In the genomic region with DNA sequence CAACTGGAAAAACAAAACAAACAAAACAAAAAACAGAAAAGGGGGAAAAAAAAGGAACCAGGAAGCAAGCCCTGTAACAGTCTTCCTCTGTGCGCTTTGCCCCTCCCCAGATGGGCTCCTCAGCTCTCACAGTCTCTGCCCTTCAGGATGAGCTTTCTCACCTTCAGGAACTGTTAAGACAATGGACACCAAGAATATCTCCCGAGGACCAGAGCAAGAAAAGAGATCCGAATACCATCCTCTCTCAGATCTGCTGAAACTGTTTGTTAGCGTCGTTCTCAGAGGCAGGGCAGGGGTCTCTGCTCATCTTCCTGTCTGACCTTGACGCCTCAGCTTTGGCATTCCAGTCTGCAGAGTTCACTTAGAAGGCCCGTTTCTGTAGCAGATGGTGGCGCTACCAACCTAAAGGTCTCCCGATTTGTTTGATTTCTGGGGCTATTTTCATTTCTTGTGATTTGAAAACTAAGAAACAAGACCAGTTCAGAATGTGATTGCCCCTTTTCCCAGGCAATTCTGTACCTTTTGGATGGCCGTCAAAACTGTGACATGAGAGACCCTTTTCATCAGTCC, we compare ENCODE assay signal across 8 mouse cellular contexts. TPM values are rescaled to one million over a fixed set of nuclear protein-coding genes. Genes with fewer than 3 reads are reported as not detected.
DNase-seq lines count a peak whose midpoint lies in the region; ATAC-seq and TF ChIP-seq lines count a peak whose summit lies in the region.

No protein-coding gene starts in this region.

- H3K4me2 ChIP-seq in forebrain, embryonic 15.5 days (replicated peaks), result peak overlapping the region; percentile 66
- H3K4me2 ChIP-seq in liver, postnatal 0 days (ENCODE audit: low read depth, low read length), result peak overlapping the region; percentile 84

- H3K36me3 ChIP-seq in forebrain, embryonic 15.5 days, result peaks cover 20% of the 10 kb centered on the region
- peaks cover 22% of the 10 kb centered on the region for H3K36me3 ChIP-seq in liver, postnatal 0 days (replicated peaks; ENCODE audit: insufficient read depth, low read length)

- no peak for TF ChIP-seq POLR2A in cerebellum, adult 2 months (IDR thresholded peaks at IDR 0.05; ENCODE audit: borderline replicate concordance, insufficient read depth, low read length)

- no peak for TF ChIP-seq CTCF in cerebellum, adult 2 months (IDR thresholded peaks at IDR 0.05; ENCODE audit: borderline replicate concordance, insufficient read depth, low read depth, low read length)
- no peak for TF ChIP-seq CTCF in liver, postnatal 0 days (IDR thresholded peaks at IDR 0.05; ENCODE audit: low read depth)

- no peaks in the 10 kb centered on the region for H3K9me3 ChIP-seq in forebrain, embryonic 15.5 days
- no peaks in the 10 kb centered on the region for H3K9me3 ChIP-seq in liver, postnatal 0 days (ENCODE audit: low read length)

- no peaks in the 10 kb centered on the region for H3K27me3 ChIP-seq in cerebellum, adult 2 months (ENCODE audit: control insufficient read depth, insufficient read depth, low read length)
- H3K27me3 ChIP-seq in forebrain, embryonic 15.5 days, result no peaks in the 10 kb centered on the region
- H3K27me3 ChIP-seq in liver, postnatal 0 days (ENCODE audit: insufficient read depth, low read length), result no peaks in the 10 kb centered on the region

- 68% methylated on average over 10 of the region's 10 CpGs for WGBS in cerebellum, adult 2 months
- 70% methylated on average over 10 of the region's 10 CpGs for WGBS in forebrain, embryonic 15.5 days
- WGBS in liver, postnatal 0 days (ENCODE audit: insufficient replicate concordance), result 41% methylated on average over 10 of the region's 10 CpGs

- no peak for ATAC-seq in forebrain, embryonic 15.5 days (replicated peaks)
- ATAC-seq in liver, postnatal 0 days, result no peak

- no peak overlapping the region for H3K4me3 ChIP-seq in cerebellum, adult 2 months (replicated peaks; ENCODE audit: insufficient read depth, low read depth, low read length)
- peak overlapping the region; percentile 55 for H3K4me3 ChIP-seq in forebrain, embryonic 15.5 days
- H3K4me3 ChIP-seq in liver, postnatal 0 days (ENCODE audit: low read depth, low read length), result peak overlapping the region; percentile 84

- peaks cover 10% of the 10 kb centered on the region for H3K4me1 ChIP-seq in cerebellum, adult 2 months (ENCODE audit: control insufficient read depth, insufficient read depth, low read length)
- H3K4me1 ChIP-seq in forebrain, embryonic 15.5 days, result peaks cover 36% of the 10 kb centered on the region
- H3K4me1 ChIP-seq in liver, postnatal 0 days (ENCODE audit: insufficient read depth), result peaks cover 32% of the 10 kb centered on the region

- no peak for TF ChIP-seq EP300 in liver, postnatal 0 days (IDR thresholded peaks at IDR 0.05; ENCODE audit: low read depth)

- peak overlapping the region; percentile 86; the same call in 1 of the 2 replicates for H3K9ac ChIP-seq in forebrain, embryonic 15.5 days (replicated peaks)
- H3K9ac ChIP-seq in liver, postnatal 0 days (replicated peaks), result peak overlapping the region; percentile 82

- DNase-seq in cerebellum, adult 2 months, result peak in 1 of 2 experiments; percentile 22
- DNase-seq in cerebellum, postnatal 14 days, result no peak
- DNase-seq in 416B (ENCODE audit: low read depth), result peak; percentile 68
- DNase-seq in liver, postnatal 0 days, result no peak
- no peak for DNase-seq in layer of hippocampus, postnatal 25 days (ENCODE audit: extremely low spot score in 1 of 2, low spot score in 1 of 2)
- DNase-seq in frontal cortex, postnatal 10 days (ENCODE audit: low spot score in 2 of 2), result no peak
- no peak for DNase-seq in lung, postnatal 10 days

- H3K27ac ChIP-seq in cerebellum, adult 2 months (ENCODE audit: insufficient read depth, low read length), result peak overlapping the region; percentile 95
- H3K27ac ChIP-seq in forebrain, embryonic 15.5 days (replicated peaks), result peak overlapping the region; percentile 98
- H3K27ac ChIP-seq in liver, postnatal 0 days (ENCODE audit: low read depth), result peak overlapping the region; percentile 93

RNA-seq across cellular contexts. Expression of gene Sf3b4, which starts 1.1 kb away (rescaled TPM):
- polyA plus RNA-seq in cerebellum, adult 2 months (2012; rRNA removed), result 59.5 and 66.4 TPM in 2 replicates
- polyA plus RNA-seq in forebrain, embryonic 15.5 days (2015; fragmentation: Nextera tagmentation; extraction: Ambion mirVana), result 151 and 155 TPM in 2 replicates
- polyA plus RNA-seq in liver, postnatal 0 days (2015; fragmentation: Nextera tagmentation; extraction: Ambion mirVana), result 38.6 and 41.1 TPM in 2 replicates
- total RNA-seq in layer of hippocampus, postnatal 25 days (2021), result 10 to 100 TPM; 45.8 to 49.4 TPM

RNA-seq across cellular contexts. Expression of gene Mtmr11, which starts 9.3 kb away (rescaled TPM):
- 22.5 and 24.4 TPM in 2 replicates for polyA plus RNA-seq in cerebellum, adult 2 months (2012; rRNA removed)
- polyA plus RNA-seq in forebrain, embryonic 15.5 days (2015; fragmentation: Nextera tagmentation; extraction: Ambion mirVana), result 10.0 and 11.2 TPM in 2 replicates
- 2.7 and 3.0 TPM in 2 replicates for polyA plus RNA-seq in liver, postnatal 0 days (2015; fragmentation: Nextera tagmentation; extraction: Ambion mirVana)
- 1 to 10 TPM; 3.8 to 4.4 TPM for total RNA-seq in layer of hippocampus, postnatal 25 days (2021)

RNA-seq across cellular contexts. Expression of gene Sv2a, which starts 9.9 kb away (rescaled TPM):
- polyA plus RNA-seq in cerebellum, adult 2 months (2012; rRNA removed), result 399 and 405 TPM in 2 replicates
- polyA plus RNA-seq in forebrain, embryonic 15.5 days (2015; fragmentation: Nextera tagmentation; extraction: Ambion mirVana), result 69.1 and 73.3 TPM in 2 replicates
- polyA plus RNA-seq in liver, postnatal 0 days (2015; fragmentation: Nextera tagmentation; extraction: Ambion mirVana), result 0.08 and 0.09 TPM in 2 replicates
- total RNA-seq in layer of hippocampus, postnatal 25 days (2021), result 100 to 1,000 TPM; 379 to 381 TPM

RNA-seq across cellular contexts. Expression of gene Bola1, which starts 48.4 kb away (rescaled TPM):
- polyA plus RNA-seq in cerebellum, adult 2 months (2012; rRNA removed), result 47.0 and 47.8 TPM in 2 replicates
- polyA plus RNA-seq in forebrain, embryonic 15.5 days (2015; fragmentation: Nextera tagmentation; extraction: Ambion mirVana), result 71.8 and 75.5 TPM in 2 replicates
- polyA plus RNA-seq in liver, postnatal 0 days (2015; fragmentation: Nextera tagmentation; extraction: Ambion mirVana), result 49.2 and 49.3 TPM in 2 replicates
- 10 to 100 TPM; 16.5 to 17.9 TPM for total RNA-seq in layer of hippocampus, postnatal 25 days (2021)

RNA-seq across cellular contexts. Expression of gene Hist2h2ab, which starts 48.6 kb away (rescaled TPM):
- 2.0 and 3.5 TPM in 2 replicates for polyA plus RNA-seq in cerebellum, adult 2 months (2012; rRNA removed)
- polyA plus RNA-seq in forebrain, embryonic 15.5 days (2015; fragmentation: Nextera tagmentation; extraction: Ambion mirVana), result 0.46 TPM in 1 of 2 replicates, not detected in the other
- 0.46 TPM in 1 of 2 replicates, not detected in the other for polyA plus RNA-seq in liver, postnatal 0 days (2015; fragmentation: Nextera tagmentation; extraction: Ambion mirVana)
- total RNA-seq in layer of hippocampus, postnatal 25 days (2021), result 1 to 10 TPM; 8.5 to 9.2 TPM

Comparison
In these comparisons a context has a peak if more than half of its experiments do, and no peak if none do; other contexts are left out.
1. RNA of gene Sv2a, which starts 9.9 kb away (polyA plus RNA-seq): 399 to 405 TPM in cerebellum, adult 2 months and 69.1 to 73.3 TPM in forebrain, embryonic 15.5 days; 0.08 to 0.09 TPM in liver, postnatal 0 days; every median in the first group is over 10 times any median in the second.
2. Peak in every context shown above with its lines, with median percentiles within 50 percentile points of each other: H3K27ac ChIP-seq.